Mouse (Mus musculus): ENCODE measurements around the gene Txk.

DNA sequence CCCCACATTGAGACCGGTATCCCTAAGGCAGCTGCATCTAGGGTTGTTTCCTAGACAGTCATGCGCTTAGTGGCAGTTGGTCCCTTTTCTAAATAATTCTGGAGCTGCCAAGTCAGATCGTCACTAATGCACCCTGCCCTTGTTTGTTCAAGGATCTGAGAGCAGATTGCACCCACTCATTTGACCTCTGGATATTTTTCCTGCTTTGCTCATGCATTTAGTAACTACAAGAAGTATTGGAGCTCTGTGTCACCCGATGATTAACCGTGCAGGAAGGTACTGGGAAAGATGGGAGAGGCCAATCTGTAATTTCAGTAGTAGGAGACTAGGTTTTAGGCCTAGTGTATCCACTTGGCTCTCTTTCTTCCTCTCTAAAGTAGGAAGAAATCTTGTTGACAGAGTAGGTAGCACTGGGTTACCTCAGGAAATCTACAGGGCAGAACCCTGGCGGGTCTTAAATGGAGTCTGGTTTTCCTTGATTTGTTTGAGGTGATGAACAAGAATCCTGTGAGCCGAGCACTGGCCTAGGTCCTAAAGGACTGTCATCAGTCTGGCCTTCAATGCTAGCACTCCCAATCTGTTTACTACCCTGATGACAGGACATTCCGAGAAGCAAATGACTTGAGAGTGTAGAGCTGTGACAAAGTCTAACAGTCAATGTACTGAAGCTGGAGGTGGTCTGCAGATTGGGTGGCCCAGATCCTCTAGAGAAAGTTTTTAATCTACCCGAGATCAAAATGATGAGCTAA is 103.4 kb downstream of the Txk start:
- TF ChIP-seq POLR2A (IDR thresholded peaks at IDR 0.05; ENCODE audit: borderline replicate concordance, extremely low read depth, insufficient read depth, insufficient read length, poor library complexity, severe bottlenecking) = no peak
- TF ChIP-seq CTCF (IDR thresholded peaks at IDR 0.05; ENCODE audit: borderline replicate concordance, extremely low read depth, insufficient read depth, insufficient read length) = no peak
